Mouse (Mus musculus): ENCODE data around the gene Defb19. TPM values are rescaled to one million over a fixed set of nuclear protein-coding genes. Genes with fewer than 3 reads are reported as not detected.
A peak's percentile ranks its signal among the peaks of the same experiment; 100 is the strongest.

Defb19 gene
- not detected for total RNA-seq (2022)

DNA sequence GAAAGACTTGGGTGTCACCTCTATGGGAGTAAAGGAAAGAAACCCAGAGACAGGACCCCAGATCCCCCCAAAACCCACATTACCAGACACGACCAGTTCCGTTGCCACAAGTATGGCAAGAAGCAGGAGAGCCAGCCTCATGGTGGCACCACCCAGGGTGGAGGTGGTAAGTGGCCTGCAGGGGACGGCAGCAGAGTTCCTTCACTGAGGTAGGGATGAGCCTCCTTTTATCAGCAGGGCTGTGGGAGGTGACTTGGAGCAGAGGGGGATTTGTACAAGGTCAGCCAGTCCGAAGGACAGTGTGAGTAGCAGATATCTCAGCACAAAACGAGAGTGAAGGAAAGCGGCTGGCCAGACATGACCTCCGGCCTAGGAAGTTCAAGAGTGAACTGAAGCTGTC, at the start of gene Defb19:
Gene Defb19 (minus strand): TSS at position 206 of the 400 bp plus-strand sequence.
- peak; percentile 12 for DNase-seq

GRCm38 (mm10) chr2:152629904-152630303, 49.8 kb upstream of the Defb19 start:
- no peak for DNase-seq

GRCm38 (mm10) chr2:152629239-152629638, 49.1 kb upstream of the Defb19 start:
- DNase-seq, result no peak

- DNase-seq, result no peak
Measured at GRCm38 (mm10) chr2:152628066-152628465, 48.0 kb upstream of the Defb19 start.

DNA sequence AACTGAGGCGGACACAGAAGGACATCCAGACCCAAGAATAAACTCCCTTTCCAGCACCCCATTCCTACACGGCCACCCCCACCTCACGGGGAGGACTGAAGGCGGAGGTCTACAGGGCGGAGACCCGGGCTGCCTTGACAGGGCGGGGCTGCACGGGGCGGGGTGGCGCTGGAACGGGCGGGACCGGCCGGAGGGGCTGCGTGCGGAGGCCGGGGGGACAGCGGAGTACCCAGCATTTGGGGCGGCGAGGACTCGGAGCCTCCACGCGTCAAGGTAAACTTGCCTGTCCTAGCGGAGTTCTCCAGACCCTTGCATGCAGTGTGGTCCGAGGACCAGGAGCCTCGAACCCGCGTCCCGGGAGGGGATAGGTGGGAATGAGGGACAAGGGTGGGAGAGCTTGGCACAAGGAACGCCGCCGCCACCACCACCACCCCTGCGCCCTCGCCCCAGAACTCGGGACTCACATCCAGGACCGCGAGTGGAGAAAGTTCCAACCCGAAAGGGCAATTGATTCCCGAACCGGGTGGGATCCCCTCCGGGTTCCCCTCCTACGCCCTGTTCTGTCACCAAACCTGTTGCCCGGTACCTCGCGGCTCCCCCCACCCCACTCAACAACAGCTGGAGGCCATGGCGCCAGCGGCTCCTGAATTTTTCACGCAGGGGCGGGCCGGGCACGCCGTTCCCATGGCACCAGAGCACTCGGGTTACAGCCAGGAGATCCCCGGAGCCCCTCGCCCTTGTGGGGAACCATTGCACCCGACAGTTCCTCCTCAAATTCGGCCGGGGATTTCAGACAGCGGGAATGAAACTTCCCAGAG, 46.9 kb upstream of the Defb19 start, which contains the start of gene Rem1:
Gene Rem1 (plus strand): TSS at position 178 of the 818 bp plus-strand sequence.
- no peak for DNase-seq

DNA sequence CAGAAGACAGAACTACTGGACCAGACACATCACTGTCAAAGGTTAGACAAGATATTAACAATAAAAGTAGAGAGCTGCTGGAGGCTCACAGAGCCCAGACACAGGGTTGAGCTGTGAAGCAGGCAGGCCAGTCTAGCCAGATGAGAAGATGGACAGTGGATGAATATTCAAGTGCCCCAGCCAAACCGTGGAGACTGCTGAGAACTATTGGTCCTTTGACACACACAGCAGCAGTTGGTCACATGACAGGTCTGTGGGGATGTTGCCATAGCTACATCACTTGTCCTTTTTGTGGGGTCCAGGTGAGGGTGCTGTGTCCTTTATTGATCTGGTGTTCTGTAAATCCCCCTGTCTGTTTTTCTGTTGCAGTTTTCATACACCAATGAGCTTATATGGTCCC, 45.1 kb upstream of the Defb19 start:
- DNase-seq, result no peak

DNA sequence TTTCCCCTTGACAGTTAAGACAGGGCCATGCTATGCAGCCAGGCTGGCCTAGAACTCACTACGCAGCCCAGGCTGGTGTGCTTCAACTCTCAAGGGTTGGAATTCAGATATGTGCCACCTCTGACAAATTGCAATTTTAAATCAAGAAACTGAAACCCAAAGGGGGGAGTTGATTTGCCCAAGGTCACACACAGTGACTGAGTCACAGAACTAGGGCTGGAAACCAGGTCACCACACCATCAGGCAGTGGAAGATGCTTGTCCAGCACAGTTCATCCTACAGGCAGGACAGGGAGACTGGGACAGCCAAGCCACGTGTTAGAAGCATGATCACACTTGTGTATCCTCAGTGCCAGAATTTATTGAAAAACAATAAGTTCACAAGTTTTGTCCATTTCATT, 44.5 kb upstream of the Defb19 start:
- DNase-seq, result peak; percentile 52

DNA sequence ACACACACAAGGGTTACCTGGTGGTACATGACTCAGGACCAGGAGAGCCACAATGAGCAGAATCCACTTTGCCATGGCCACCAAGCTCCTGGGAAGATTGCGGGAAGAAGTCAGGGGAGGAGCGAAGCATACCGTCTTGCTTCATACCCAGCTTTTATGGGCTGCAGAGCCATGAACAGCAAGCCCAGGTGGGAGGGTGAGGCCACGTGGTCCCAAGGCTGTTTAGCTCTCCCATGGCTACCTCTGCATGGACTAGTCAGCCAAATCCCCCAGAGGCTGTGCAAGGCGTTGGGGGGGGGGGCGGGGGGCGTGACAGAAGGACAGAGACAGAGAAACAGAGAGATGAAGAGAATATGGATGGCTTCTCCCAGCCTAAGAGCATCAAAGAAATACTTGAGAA, 42.8 kb upstream of the Defb19 start, which contains the start of gene Defb25:
Gene Defb25 (minus strand): TSS at position 101 of the 400 bp plus-strand sequence.
- DNase-seq, result no peak

- no peak for DNase-seq
Measured at GRCm38 (mm10) chr2:152622151-152622550, 42.0 kb upstream of the Defb19 start.

DNA sequence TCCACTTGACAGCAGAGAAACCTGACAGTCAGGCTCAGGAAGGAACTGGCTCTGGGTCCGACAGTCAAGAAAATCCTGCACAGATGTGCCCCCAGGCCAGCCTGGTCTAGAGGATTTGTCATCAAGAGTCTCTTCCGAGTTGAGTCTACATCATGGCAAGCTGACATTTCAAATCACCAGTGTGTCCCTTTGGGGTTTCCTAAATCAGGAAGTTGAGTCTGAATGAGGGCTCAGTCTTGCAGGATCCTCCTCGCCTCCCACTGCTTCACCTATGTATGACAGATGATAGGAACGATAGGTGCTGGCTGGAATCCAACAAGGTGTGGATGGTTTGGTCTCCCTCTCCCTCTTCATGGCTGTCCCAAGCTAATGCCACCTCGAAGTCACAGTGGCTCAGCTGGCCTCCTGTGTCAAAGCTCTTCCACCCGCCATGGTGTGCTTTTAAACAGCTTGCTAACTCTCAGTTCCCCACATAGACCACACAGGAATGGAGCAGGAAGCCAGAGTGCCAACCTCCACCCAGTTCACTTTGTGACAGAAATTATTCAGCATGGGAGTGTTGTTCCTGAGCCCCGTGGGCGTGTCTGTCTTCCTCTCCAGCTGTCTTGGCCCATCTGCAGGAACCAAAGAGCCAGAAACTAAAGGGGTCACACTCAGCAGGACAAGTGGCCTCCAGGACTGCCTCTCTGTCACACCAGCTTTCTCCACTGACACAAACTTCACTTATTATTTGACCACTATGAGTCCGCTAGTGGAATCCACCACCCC, 40.4 kb upstream of the Defb19 start:
- no peak for DNase-seq

GRCm38 (mm10) chr2:152617374-152617773, 37.3 kb upstream of the Defb19 start:
- no peak for DNase-seq

GRCm38 (mm10) chr2:152616470-152616869, 36.4 kb upstream of the Defb19 start:
- DNase-seq, result no peak

DNA sequence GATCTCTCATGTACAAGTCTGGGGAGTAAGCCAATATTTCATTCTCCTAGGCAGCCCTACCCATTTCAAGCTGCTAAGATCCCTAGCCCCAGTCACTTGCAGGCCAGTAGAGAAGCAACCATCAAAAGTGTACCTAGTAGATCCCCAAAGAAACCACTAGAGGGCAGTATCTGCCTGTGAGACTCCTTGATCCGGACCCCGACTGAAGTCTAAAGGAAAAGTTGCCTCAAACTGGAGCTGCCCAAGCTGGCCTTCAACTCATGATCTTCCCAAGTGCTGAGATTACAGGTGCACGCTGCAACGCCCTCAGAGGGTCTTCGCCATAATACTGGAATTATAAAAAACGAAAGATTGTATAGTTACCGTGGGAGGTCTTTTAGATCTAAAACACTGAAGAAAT, 35.5 kb upstream of the Defb19 start:
- peak; percentile 37 for DNase-seq

DNA sequence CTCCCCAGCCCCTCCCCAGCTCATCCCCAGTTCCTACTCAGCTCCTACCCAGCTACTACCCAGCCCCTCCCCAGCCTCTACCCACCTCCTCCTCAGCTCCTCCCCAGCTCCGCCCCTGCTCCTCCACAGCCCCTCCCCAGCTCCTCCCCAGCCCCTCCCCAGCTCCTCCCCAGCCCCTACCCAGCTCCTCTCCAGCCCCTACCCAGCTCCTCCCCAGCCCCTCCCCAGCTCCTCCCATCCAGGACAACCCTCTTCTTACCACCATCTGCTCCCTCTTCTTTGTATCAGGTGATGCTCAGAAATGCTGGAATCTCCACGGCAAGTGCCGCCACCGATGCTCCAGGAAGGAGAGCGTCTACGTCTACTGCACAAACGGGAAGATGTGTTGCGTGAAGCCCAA, 32.1 kb upstream of the Defb19 start:
- no peak for DNase-seq

DNA sequence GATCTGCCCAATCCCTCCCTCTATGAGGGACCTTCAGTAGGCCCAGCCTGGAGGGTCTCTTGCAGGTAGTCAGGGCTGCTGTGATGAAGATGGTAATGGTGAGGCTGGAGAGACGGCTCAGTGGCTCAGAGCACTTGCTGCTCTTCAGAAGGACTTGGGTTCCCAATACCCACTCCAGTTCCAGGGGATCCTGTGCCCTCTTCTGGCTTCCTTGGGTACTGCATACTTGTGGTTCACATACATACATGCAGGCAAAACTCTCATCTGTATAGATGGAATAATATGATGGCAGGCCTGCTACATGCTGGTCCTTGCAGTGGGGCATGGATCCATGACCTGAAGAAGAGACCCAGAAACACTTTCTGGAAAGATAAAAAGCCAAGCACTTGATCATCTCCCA, 28.6 kb upstream of the Defb19 start:
- DNase-seq, result no peak

GRCm38 (mm10) chr2:152607746-152608145, 27.6 kb upstream of the Defb19 start:
- DNase-seq, result no peak

- peak; percentile 67 for DNase-seq
Measured at GRCm38 (mm10) chr2:152604057-152604456, 23.9 kb upstream of the Defb19 start, which contains the start of gene Defb36. Gene Defb36 (plus strand): TSS chr2:152604327.

- DNase-seq, result no peak
Measured at GRCm38 (mm10) chr2:152601275-152601960, 21.3 kb upstream of the Defb19 start.

DNA sequence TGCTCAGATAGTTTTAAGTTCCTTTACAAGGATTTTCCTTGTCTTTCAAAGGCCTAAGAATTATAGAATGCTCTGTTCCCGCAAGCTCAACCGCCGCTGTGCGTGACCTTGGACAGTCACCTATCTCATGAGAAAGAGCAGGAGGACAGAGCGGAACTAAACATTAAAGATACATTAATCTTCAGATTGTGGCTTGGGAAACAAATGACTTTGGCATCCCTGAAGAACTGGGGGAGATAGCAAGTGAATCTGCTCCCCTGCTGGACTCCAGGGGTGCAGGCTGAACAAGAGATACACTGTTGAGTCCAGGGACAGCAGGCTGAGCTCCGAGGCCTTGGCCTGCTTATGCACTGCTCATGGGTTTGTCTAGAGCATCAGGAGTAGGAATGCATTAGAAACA, 20.0 kb upstream of the Defb19 start:
- no peak for DNase-seq

DNA sequence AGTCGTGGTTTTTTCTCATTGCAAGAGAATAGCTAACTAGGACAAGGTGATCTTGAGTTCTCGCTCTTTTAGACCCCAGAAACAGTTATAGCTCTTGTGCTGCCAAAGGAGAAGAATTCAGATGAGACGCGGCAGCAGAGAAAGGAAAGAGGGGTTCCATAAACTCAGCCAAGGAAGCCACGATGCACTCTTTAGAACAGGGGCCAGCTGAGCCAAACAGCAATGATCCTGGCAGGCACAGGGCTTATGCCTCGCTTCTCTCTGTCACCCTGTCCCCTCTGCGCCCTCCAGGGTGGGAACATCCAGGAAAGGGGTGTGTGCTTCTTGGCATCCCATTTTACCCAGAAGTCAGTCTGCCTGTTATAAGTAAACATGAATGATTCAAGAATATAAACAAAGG, 19.2 kb upstream of the Defb19 start, which contains the start of gene Defb45:
Gene Defb45 (minus strand): TSS at position 101 of the 400 bp plus-strand sequence.
- DNase-seq, result no peak

DNA sequence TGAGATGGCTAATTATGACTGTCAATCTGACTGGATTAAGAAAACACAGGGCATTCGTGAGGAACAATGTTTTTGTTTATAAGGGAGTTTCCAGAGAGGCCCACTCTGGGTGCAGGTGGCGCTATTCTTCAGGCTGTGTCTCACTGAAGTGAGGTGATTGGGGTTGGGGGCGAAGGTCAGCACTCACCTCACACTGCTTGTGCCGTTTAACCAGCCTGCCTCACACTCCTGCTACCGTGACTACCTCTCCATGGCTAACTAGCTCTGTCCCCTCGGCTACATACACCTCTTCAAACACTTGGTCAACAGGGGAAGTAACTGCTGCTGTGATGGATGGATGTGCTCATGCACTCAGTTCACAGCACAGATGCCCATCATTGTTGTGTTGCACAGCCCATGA, 8.9 kb upstream of the Defb19 start:
- no peak for DNase-seq

GRCm38 (mm10) chr2:152588450-152588849, 8.3 kb upstream of the Defb19 start:
- DNase-seq, result no peak
